Mouse (Mus musculus) embryonic stem cell, embryonic (primary cell): ENCODE results near the gene Psapl1.

Source experiments
- CTCF ChIA-PET, 4 experiments: fragments of 300-600 bp in 2 of 4; fragments of 350-600 bp in 2 of 4; sonication (Branson Sonifier 250); formaldehyde crosslinking; loops; one replicate each; lab custom pipeline; 2022; ENCODE audit warnings: inconsistent platforms in 2 of 4; lab: Charles Lee
- POLR2A ChIA-PET, 4 experiments: fragments of 300-600 bp in 2 of 4; fragments of 350-600 bp in 2 of 4; sonication (Branson Sonifier 250); formaldehyde crosslinking; loops; one replicate each; lab custom pipeline; 2022; ENCODE audit warnings: antibody characterized with exemption in 4 of 4, inconsistent platforms in 1 of 4; lab: Charles Lee

Gene Psapl1

DNA sequence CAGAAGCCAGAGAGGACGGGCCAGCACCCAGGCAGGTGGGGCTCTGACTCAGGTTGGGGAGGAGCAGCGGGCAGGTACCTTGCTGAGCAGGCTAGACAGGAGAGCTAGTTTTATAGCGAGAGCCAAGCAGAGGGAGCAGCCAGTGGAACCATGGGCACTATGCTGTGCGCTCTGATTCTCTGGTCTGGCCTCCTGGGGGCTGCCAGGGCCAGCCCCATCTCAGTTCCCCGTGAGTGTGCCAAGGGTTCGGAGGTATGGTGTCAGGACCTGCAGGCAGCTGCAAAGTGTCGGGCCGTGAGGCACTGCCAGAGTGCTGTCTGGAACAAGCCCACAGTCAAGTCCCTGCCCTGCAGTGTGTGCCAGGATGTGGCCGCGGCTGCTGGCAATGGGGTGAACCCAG, at the start of gene Psapl1:
Gene Psapl1, plus strand, starts transcription at position 106 of the 400 bp plus-strand sequence.
- ChIA-PET POLR2A (interaction anchor here in 1 of 4 experiments (1.3 kb wide), 1 partner anchor 11 kb away, joined by 3 read pairs; no protein-coding TSS in a partner anchor), CTCF (no interaction called here)

DNA sequence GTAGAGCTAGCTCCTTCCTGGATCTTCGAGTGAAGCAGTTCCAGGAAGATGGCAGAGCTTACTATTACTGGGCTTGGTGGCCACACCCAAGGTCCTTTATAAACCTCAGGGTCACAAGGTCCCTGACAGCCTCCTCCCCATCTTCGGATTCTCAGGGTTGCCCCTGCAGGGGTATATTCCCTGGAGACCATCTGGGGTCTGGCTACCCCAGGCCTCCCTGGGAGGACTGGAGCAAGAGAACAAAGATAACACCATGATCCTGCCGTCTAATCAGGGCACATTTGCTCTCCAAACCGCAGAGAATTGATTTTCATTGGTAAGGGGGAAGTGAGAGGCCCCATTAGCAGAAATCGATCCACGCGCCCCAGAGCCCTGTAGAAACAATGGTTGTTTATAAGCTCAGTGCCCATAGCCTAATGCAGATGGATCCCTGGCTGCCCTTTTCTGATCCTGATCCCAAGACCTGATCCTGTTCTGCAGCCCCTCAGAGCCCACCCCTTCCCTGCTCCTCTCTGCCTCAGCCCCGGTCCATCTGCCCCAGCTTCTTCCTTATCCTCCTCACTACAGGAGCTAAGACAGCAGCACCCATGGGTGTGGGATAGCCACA, 48.8 kb upstream of the Psapl1 start:
- ChIA-PET POLR2A (no interaction called here), CTCF (interaction anchor here in 3 of 4 experiments (0.5 to 1.7 kb wide), 6 partner anchors 14 to 268 kb away, joined by 3 to 4 read pairs (median 3); partner anchors contain the start of gene Sorcs2 (in 1 of the 3))

DNA sequence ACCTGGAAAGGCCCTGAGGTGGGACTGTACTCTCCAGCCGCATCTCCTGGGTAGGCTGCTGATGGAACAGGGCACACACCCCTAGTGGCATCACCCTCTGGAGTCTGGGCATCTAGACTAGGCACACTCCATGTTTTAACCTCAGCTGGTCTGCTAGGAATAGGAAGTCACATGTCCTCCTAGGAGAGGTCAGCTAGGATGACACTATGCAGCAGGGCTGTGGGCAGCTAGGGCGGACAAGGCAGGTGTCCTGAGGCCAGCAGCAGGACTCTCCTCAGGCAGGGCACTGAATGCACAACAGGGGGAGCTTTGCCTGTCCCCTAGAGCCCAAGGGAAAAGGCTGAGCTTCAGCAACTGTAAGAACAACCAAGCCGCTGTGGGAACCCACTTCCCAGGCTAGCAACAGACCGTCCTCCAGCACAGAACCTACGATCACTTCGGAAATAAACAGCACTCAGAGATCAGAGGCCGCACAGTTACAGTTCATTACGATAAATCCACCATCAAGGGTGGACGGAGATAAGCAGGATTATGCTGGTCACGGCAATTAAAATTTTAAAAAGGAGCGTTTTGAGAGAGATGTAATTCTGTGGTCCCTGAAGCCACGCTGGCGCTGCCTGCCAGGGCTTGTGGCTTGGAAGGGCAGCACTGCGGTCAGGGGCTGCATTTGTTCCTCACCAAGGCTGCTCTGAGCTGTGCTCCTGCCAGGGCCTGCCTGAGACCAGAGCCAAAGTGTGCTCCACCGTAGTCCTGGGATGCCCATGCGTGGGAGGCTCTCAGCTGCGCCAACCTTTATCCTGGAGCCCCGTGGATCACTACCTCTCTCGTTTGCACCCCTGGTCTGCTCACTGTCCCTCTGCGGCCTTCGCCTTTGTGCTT, 38.2 kb upstream of the Psapl1 start:
- CTCF ChIA-PET: interaction anchor here in 1 of 4 experiments (1.1 kb wide), 1 partner anchor 11 kb away, joined by 3 read pairs; no protein-coding TSS in a partner anchor
- POLR2A ChIA-PET: no interaction called here

DNA sequence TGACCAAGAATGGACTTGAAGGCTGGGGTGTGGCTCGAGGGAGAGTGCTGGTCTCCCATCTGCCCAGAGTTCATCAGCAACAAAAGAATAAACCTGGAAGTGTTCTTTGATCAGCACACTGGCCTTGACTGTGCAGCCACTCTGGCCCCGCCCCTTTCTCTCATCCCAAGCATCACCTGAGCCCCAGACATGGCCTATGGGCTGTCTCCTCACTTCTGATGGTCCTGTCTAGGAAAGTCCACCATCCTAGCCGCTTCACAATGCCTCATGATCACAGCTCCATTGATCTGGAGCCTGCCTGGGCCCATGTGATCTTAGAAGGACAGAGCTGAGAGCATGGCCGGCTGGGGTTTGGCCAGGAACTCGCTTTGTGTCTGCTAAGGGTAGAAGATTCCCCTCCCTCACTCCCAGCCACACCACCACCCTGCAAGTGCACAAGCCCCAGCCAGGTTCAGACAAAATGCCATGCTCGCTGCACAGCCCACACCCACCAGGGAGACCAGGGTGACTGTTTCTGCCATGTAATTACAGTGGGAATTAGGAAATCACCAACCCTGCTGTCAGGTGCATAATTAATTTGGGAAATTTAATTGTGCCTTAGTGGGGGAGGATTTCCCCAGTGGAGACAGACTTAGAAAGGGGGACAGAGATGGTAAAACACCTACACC, 37.3 kb upstream of the Psapl1 start:
- ChIA-PET CTCF (interaction anchor here in 1 of 4 experiments (0.6 kb wide), 1 partner anchor 132 kb away, joined by 7 read pairs; no protein-coding TSS in a partner anchor), POLR2A (no interaction called here)

DNA sequence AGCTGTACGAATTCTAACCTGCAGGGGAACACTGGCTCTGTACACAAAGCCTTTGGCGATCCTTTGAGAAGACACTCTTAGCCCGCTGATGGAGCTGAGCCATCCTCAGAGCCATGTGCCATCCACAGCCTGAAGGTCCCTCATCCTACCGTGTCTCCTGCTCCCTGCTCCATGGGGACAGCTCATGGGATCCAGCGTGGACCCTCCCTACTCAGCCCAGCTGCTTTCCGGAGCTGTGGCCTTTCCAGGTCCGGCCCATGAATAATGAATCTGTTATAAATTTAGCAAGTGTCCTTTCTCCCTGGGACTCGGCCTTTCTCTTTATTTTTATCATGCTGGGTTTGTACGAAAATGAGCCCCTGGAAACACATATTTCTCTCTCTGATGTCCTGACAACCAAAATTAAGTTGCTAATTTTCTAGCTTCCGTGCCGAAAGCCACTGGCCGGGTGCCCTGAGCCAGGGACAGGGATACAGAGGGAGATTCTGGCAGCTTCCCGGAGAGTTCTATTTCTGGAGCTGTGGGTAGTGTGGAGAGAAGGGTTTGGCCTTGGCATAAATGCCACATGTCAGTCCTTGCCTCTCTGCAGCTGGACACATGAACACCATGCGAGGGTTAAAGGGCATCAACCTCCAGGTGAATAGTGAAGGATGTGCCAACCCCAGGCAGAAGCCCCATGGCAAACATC, 34.7 kb upstream of the Psapl1 start:
- ChIA-PET CTCF (no interaction called here), POLR2A (interaction anchor here in 1 of 4 experiments (0.9 kb wide), 1 partner anchor 18 kb away, joined by 3 read pairs; no protein-coding TSS in a partner anchor)

DNA sequence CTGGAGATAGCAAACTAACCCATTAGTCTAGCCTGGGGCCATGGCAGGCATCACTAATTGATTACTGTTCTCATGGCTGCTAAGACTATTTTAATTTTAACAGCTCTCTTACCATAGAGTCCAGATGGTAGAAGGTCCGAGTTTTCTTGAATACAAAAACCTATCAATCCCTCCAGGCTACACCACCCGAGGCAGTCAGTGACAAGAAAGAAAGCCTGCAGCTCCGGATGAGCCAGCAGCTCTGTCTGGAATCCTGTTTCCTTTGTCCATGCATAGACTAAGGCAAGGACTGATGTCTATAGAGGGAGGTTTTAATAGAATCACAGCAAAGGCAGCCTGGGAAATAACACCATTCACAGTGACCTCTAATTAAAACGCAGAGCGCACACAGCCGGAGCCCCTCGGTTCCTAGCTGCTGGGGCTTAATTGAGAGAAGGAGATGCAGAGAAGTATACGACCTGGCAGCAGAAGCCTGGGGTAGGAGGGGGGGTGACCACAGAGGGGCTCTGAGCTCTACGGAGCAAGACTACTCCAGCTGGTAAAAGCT, 29.2 kb upstream of the Psapl1 start:
- POLR2A ChIA-PET: interaction anchor here in 1 of 4 experiments (1.0 kb wide), 1 partner anchor 11 kb away, joined by 5 read pairs; no protein-coding TSS in a partner anchor
- CTCF ChIA-PET: no interaction called here

DNA sequence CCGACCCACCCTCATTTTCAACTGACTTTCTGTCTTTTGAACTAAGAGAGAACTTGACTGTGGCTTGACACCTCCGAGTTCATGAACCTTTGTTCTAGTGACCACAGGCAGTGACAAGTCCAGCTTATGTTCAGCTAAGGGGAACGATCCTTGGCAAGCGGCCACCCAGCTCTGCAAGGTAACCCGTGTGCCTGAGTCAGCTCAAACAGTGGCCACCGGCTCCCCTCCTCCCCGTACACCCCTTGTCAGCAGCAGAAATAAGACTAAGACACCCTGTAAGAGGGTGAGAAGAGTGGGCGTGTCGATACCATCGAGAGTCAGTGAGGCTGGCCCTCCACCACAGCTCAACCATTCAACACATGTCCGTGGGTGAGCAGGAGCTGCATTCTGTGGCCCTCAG, 27.4 kb upstream of the Psapl1 start:
- CTCF ChIA-PET: interaction anchor here in 2 of 4 experiments (0.6 to 1.0 kb wide), 4 partner anchors 12 to 169 kb away, joined by 3 read pairs; no protein-coding TSS in a partner anchor

DNA sequence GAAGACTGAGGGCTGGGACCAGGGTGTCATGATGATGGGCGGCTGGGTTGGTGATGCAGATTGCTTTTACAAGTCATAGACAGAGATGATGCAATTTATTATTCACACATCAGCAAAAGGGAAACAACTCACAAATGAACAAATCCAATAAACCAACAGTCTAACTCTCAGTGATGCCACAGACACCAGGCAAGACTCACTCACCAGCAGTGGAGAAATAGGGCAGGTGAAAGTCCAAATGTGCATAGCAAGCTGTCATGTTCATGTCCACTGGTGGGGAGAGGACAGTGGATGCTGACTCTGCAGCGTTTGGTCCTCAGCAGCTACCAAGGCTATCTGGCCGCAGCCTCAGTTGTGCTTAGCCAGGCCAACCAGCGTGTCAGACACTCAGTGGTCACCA, 26.9 kb upstream of the Psapl1 start:
- POLR2A ChIA-PET: interaction anchor here in 1 of 4 experiments (0.6 kb wide), 1 partner anchor 266 kb away, joined by 3 read pairs; no protein-coding TSS in a partner anchor
- CTCF ChIA-PET: interaction anchor here in 2 of 4 experiments (0.6 to 1.0 kb wide), 3 partner anchors 12 to 170 kb away, joined by 3 read pairs; no protein-coding TSS in a partner anchor

More for the DNA sequence above, 27.4 kb upstream of the Psapl1 start:
- POLR2A ChIA-PET: interaction anchor here in 1 of 4 experiments (0.6 kb wide), 1 partner anchor 267 kb away, joined by 3 read pairs; no protein-coding TSS in a partner anchor

DNA sequence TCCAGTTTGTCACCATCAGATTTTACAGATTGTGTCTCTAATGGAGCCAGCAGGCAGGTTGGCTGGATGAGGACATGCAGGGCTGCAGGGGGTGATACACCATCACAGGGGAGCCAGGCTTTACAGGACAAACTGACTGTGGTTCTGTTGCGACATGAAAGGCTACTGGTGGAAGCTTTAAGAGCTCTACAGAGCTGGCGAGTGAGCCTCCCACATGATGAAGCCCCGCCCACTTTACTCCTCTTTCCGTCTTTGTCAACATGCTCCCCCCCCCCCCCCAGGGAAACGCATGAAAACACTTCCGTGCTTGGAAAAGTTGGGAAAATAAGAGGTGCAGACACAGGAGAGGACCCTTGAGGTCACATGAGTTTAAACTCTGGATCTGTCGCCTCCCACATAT, 25.6 kb upstream of the Psapl1 start:
- ChIA-PET POLR2A (interaction anchor here in 2 of 4 experiments (0.6 to 1.4 kb wide), 4 partner anchors 14 to 449 kb away, joined by 3 to 7 read pairs (median 4); no protein-coding TSS in a partner anchor), CTCF (interaction anchor here in 1 of 4 experiments (0.6 kb wide), 1 partner anchor 195 kb away, joined by 3 read pairs; no protein-coding TSS in a partner anchor)

DNA sequence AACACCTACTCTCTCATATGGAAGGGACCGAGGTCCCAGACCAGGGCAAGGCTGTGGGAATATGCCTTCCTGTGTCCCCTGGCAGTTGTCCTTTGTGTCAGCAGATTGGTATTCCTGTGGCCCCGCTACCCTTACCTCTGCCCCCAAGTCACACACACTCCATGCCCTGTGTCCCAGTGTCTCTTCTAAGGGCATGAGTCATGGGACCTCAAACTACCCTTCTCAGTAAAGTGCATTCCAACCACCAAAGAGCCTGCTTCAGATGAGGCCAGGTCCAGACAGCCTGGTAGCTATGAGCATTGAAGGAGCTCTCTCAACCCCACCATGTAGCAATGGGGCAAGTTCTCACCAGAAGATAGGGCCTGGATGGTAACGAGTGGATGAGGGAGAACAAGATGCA, 25.0 kb upstream of the Psapl1 start:
- CTCF ChIA-PET: no interaction called here
- POLR2A ChIA-PET: interaction anchor here in 2 of 4 experiments (0.6 to 1.4 kb wide), 3 partner anchors 13 to 368 kb away, joined by 3 to 7 read pairs (median 3); no protein-coding TSS in a partner anchor

DNA sequence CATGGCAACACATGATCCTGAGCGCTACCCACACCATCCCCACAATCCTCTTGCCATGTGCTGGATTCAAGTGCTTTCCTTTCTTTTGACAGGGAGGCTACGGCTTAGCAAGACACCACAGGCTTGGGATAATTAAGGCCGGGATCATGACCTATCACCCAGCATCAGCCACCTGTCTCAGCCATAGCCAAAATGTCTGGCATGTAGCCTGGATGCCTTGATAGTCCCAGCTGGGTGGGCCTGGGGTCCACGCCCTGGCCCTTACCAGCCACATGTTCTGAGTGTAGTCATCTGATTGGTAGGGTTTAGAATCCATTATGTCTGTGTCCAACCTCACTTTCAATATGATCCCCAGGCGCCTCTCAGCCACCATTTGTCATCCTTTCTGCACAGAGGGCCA, 24.1 kb upstream of the Psapl1 start:
- ChIA-PET POLR2A (interaction anchor here in 1 of 4 experiments (0.7 kb wide), 1 partner anchor 9 kb away, joined by 4 read pairs; no protein-coding TSS in a partner anchor), CTCF (interaction anchor here in 1 of 4 experiments (0.6 kb wide), 1 partner anchor 112 kb away, joined by 5 read pairs; no protein-coding TSS in a partner anchor)

DNA sequence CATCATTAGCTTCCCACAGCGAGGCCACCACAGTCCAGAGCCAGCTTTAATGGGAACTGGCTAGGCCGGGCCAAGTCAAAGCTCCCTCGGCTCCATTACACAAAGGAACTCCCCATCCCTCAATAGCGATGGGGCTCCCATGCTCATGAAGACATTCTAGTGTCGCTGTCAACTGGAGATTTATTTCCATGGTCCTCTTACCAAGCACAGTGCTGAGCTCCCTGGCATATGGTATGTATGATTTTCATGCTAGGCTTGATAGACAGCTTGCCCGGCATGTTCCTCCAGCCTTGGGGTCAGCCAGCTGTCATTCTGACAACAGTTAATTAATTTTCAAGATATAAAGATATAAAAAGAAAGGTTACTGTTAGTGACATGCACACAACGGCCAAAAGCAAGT, 21.5 kb upstream of the Psapl1 start:
- ChIA-PET POLR2A (no interaction called here), CTCF (interaction anchor here in 2 of 4 experiments (0.5 to 1.0 kb wide), 2 partner anchors 114 to 149 kb away, joined by 3 to 12 read pairs; no protein-coding TSS in a partner anchor)

DNA sequence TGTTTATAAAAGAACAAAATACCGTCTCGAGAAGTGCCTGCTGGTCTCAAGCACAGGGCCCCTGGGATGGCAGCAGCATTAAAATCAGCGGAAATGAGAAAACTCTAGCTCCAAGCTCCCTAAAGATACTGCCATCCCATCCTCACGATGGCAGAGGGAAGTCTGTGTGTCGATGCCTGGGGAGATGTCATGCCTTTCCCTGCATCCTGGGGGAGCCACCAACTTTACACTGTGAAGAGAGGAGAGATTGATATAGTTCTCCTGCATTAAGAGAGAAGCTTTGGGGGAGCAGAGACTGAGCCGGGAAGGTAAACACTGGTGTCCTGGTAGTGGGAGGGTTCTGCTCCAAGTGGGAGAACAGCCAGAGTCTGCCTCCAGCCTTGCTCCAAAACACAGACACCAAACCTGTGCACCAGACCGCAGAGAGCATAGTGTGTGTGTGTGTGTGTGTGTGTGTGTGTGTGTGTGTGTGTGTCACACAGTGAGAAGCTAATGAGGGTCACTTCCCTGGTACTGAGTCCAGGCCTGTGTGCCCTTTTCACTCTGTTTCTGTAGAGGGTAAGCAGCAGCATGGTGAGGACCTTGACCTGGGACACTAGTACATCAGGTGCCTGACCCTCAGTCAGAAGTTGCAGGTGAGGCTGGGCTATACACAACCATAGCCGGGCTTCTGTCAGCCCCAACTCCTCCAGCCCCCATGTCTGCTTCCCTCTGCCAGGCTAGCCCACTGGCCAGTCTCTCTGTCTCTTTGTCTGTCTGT, 17.3 kb upstream of the Psapl1 start:
- CTCF ChIA-PET: interaction anchor here in 2 of 4 experiments (0.6 to 0.8 kb wide), 3 partner anchors 99 to 204 kb away, joined by 3 to 4 read pairs (median 3); no protein-coding TSS in a partner anchor

DNA sequence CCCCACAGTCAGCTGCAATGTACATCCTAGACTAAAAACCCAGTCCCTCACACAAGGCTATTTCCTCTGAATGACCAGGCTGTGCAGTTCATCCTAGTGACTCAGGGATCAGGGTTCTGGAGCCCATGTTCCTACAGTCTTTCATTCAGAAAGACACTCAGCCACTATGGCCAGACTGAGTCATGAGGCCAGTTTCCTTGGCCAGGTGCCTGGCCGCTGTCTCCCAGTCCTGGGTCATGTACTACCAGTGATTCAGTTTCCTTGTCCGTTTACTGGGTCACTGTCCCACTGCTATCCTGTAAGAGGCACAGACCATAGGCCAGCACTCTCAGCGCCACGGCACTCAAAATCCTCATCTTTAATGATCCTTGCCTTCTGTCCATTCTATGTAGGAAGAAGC, 15.5 kb upstream of the Psapl1 start:
- POLR2A ChIA-PET: interaction anchor here in 1 of 4 experiments (0.6 kb wide), 1 partner anchor 8 kb away, joined by 4 read pairs; no protein-coding TSS in a partner anchor
- CTCF ChIA-PET: interaction anchor here in 1 of 4 experiments (0.6 kb wide), 1 partner anchor 212 kb away, joined by 3 read pairs; no protein-coding TSS in a partner anchor

More for the DNA sequence above, 17.3 kb upstream of the Psapl1 start:
- POLR2A ChIA-PET: interaction anchor here in 2 of 4 experiments (0.5 to 1.5 kb wide), 3 partner anchors 12 to 247 kb away, joined by 3 to 5 read pairs (median 4); no protein-coding TSS in a partner anchor

DNA sequence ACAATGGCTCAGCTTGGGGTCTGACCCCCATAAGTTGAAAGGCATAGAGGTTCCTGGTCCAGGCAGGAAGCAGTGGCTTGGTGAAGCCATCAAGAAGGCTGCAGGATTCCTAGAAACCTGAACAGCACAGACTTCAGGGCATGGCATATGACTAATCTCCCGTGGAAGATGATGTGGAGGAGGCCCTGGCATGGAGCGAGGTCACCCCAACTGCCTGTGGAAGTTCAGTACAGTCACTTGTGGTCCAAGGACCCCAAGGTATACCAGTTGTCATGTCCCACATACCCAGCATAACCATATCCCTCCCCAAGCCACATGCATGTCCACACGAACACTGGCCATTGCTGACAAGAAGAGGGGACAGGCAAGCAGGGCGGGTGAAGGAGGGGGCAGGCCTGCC, 12.5 kb upstream of the Psapl1 start:
- POLR2A ChIA-PET: no interaction called here

DNA sequence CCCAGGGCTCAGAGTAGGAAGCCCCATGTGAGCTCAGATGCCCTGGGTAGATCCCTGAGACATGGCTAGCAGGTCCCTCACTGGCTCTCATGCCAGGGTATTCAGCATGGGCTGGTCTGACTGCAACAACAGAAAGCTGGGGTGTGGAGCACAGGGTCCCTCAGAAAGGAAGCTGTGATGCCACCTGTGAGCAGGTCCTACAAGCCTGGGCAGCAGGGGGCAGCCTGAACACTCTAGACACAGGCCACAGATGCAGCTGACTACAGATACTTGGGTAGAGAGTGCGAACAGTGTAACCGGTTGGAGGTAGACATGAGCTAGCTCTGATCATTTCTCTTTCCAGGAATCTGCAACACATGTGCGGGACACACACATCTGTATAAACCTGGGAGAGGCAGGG, 11.9 kb upstream of the Psapl1 start:
- ChIA-PET CTCF (interaction anchor here in 3 of 4 experiments (0.6 to 1.2 kb wide), 5 partner anchors 36 to 1119 kb away, joined by 3 to 7 read pairs (median 3); partner anchors contain the start of gene Sorcs2 (in 1 of the 3)), POLR2A (interaction anchor here in 1 of 4 experiments (0.6 to 1.0 kb wide), 2 partner anchors 13 to 24 kb away, joined by 3 read pairs; no protein-coding TSS in a partner anchor)

More for the DNA sequence above, 12.5 kb upstream of the Psapl1 start:
- CTCF ChIA-PET: interaction anchor here in 2 of 4 experiments (1.1 to 1.2 kb wide), 3 partner anchors 36 to 208 kb away, joined by 3 to 7 read pairs (median 3); partner anchors contain the start of gene Sorcs2 (in 1 of the 2)
